Mouse (Mus musculus) G1E-ER4 (cell line): Measurements from ENCODE around the gene Slc12a3. TPM values are rescaled to one million over a fixed set of nuclear protein-coding genes. Genes with fewer than 3 reads are reported as not detected.

Experiments used
- GATA1 ChIP-seq: IDR thresholded peaks from one replicate; pipeline ENCODE4 v1.8.0; 2012; ENCODE audit warnings: low read length, inconsistent platforms
- polyA plus RNA-seq: library from polyadenylated mRNA; stranded (reverse); fragments of >175 nt; gene quantifications from 2 replicates; pipeline ENCODE4 v1.2.3, GENCODE M21; 2012

Slc12a3 gene
- polyA plus RNA-seq, 1 experiment: not detected

- no peak for TF ChIP-seq GATA1
Measured at GRCm38 (mm10) chr8:94357220-94357619, 28.2 kb downstream of the Slc12a3 start.

DNA sequence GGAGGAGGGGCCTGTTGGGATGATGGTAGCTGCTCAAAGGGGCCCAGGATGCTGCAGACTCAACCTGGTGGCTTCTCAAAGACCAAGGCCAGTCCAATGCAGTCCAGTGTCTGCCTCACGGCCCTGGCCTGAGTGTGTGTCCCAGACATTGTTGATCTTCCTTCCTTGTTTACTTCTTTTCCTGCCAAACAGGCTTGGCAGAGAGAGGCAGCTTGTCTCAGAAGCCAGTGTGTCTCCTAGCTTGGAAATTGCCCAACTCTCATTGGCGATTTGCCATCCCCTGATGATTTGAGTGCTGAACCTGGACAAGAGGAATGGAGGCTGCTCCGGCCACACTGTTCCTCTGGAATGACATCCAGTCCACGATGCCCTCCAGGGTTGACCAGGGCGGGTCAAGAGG is 29.5 kb downstream of the Slc12a3 start:
- TF ChIP-seq GATA1: no peak

DNA sequence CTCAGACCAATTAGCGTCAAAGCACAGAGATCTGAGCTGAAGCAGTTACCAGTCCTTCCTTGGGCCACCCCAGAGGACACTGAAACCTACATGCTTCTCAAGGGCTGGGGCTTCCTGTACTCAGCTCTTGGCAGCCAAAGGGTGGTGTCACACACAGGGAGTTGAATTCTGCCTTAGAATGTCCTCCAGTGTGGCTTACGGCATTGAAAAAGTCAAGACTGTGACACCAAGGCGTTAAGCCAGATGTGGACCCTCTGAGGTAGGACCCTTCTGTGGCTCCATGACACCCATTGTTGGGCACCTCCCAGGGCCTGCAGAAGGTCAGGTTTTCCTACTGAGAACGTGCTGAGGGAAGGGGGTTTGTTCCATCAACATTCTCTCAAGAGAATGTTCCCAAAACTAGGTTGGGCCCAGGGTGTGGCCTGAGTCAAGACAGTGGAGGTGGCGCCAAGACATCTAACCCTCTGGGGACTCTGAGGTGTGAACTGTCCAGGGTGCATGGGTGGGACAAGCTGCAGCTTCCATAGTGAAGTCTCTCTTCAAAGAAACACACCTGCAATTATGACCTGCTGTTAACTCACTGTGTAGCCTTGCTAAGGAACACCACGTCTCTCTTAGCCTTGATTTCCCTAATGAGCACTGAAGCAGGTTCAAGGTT is 32.9 kb downstream of the Slc12a3 start:
- no peak for TF ChIP-seq GATA1

DNA sequence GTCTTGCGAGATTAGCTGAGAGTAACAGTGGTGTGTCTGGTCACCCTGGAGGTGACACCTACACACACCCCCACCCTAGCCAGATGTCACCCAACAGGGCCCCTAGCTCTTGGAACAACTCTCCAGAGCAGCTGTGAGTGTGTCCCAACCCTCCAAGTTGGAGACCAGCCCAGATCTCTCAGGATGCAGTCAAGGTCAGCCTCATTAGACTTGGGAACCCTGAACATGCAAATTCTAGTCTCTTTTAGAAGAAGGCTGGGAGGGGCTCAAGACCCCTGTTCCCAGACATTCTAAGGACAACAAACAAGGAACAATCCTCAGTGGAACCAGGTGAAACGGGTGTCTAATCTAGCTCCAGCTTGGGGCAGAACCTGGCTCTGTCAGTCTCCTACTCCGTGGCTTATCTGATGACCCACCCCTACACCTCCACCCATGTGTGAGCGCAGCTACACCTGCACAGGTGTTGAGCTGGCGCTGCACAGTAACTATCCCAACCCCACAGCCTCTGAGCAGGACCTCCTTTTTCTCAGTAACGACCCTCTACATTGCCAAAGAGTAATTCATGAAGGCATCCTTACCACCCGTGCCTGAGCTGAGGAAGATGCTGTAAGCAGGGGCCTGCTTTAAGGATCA is 33.7 kb downstream of the Slc12a3 start:
- no peak for TF ChIP-seq GATA1

GRCm38 (mm10) chr8:94363288-94363688 is 34.3 kb downstream of the Slc12a3 start:
- TF ChIP-seq GATA1: no peak

DNA sequence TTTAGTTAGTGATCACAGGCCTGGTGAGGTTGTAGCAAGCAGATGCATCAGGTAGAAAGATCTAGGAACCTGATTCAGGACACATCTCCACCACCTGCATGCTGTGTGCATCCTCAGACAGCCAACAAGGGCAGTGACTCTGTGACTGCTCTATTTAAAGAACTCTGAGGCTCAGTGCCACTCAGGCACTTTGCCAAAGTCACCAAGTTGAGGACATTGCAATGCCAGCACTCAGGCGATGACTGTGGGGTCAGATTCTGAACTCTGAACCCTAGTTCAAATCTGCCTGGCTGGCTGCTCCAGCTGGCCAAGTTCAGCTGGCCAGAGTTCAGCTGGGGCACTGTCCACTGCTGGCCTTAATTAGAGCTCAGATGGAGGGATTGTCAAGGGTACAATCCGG is 34.9 kb downstream of the Slc12a3 start:
- TF ChIP-seq GATA1: no peak

GRCm38 (mm10) chr8:94364686-94365312 is 35.8 kb downstream of the Slc12a3 start:
- no peak for TF ChIP-seq GATA1

DNA sequence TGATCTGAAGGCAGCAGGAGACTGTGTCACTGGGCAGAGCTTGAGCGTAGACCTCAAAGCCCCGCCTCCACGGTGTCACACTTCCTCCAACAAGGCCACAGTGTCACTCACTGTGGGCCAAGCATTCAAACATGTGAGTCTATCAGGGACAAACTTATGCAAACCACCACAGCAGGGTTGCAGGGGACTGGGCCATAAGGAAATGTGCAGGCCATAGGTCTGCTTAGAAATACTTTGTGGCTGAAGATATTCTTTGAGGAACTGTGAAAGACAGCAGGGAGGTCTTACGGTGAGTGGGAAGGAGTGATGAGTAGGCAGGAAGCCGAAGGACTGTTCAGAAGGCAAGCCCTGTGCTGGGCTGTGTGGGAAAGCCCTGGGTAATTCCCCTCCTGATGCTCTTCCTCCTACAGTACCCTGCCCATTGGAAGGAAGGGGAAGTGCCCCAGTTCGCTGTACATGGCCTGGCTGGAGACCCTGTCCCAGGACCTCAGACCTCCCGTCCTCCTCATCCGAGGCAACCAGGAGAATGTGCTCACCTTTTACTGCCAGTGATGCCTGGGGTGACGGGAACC is 36.5 kb downstream of the Slc12a3 start:
- TF ChIP-seq GATA1: no peak

DNA sequence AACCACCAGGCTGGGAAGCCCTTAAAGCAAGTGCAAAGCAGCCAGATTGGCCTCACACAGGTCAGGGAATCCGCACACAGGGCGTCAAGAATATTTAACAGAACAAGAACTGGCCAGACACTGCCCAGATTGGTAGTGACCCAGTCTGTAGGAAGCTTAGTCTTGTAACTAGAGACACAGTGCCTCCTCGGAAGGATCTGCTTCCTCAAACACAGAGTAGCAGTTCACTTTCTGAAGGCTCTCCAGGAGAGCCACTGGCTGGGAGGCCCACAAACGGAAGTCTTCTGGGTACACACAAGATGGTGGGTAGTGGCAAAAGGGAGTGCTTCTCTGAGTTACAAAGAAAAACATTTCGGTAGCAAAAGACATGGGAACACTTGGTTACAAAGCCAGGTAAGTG is 41.8 kb downstream of the Slc12a3 start:
- TF ChIP-seq GATA1: no peak

GRCm38 (mm10) chr8:94372955-94373599 is 44.1 kb downstream of the Slc12a3 start:
- TF ChIP-seq GATA1: no peak

- no peak for TF ChIP-seq GATA1
Measured at GRCm38 (mm10) chr8:94375551-94375991, 46.6 kb downstream of the Slc12a3 start.

GRCm38 (mm10) chr8:94376176-94376575 is 47.2 kb downstream of the Slc12a3 start:
- TF ChIP-seq GATA1: no peak

DNA sequence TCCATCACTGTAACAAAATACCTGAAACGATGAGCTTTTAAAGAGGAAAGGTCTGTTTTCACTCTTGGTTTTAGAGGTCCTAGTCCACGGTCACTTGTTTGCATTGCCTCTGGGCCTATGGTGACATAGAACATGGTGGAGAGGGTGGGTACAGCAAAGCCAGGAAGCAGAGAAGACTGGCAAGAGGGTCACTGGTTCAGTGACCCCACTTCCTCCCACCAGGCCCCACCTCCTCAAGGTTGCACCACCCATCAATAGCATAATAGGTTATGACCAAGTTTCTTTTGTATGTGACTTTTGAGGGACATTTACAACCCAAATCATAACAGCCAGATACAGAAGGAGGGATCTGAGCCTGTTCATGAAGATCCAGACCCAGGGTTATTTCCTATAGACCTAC is 47.6 kb downstream of the Slc12a3 start:
- no peak for TF ChIP-seq GATA1

- no peak for TF ChIP-seq GATA1
Measured at GRCm38 (mm10) chr8:94377031-94377430, 48.0 kb downstream of the Slc12a3 start.

- no peak for TF ChIP-seq GATA1
Measured at GRCm38 (mm10) chr8:94377714-94378205, 48.8 kb downstream of the Slc12a3 start.
